Mouse (Mus musculus): ENCODE data around the gene Olfr1264. TPM values are rescaled to one million over a fixed set of nuclear protein-coding genes. Genes with fewer than 3 reads are reported as not detected.

Gene Olfr1264
- not detected for total RNA-seq (2021)
- long read RNA-seq, experiment 1 = 0 reads
- long read RNA-seq, experiment 2 = 0 reads

GRCm38 (mm10) chr2:90025477-90025876, at the start of gene Olfr1264:
TSS of gene Olfr1264 (minus strand) at chr2:90025577.
- intact Hi-C loops (cut with DNase I; ENCODE audit: low total_unique reads) = no loop called here
- no peak for DNase-seq

GRCm38 (mm10) chr2:90070065-90070464, 44.7 kb upstream of the Olfr1264 start:
- DNase-seq = no peak
- intact Hi-C loops (cut with DNase I; ENCODE audit: low total_unique reads) = no loop called here

- no peak for DNase-seq
- intact Hi-C loops (cut with DNase I; ENCODE audit: low total_unique reads) = no loop called here
Measured at GRCm38 (mm10) chr2:90063494-90063893, 38.1 kb upstream of the Olfr1264 start, which contains the start of gene Olfr140. TSS of gene Olfr140 (minus strand) at chr2:90063594.

- intact Hi-C loops (cut with DNase I; ENCODE audit: low total_unique reads) = no loop called here
- no peak for DNase-seq
Measured at GRCm38 (mm10) chr2:90035037-90035436, 9.7 kb upstream of the Olfr1264 start, which contains the start of gene Olfr1265. TSS of gene Olfr1265 (plus strand) at chr2:90035337.

- DNase-seq = no peak
- intact Hi-C loops (cut with DNase I; ENCODE audit: low total_unique reads) = no loop called here
Measured at GRCm38 (mm10) chr2:90011831-90012230, 13.5 kb downstream of the Olfr1264 start, which contains the start of gene Olfr1263. TSS of gene Olfr1263 (plus strand) at chr2:90012131.

GRCm38 (mm10) chr2:89999845-90000244, 25.5 kb downstream of the Olfr1264 start, which contains the start of gene Olfr1262:
TSS of gene Olfr1262 (plus strand) at chr2:90000145.
- intact Hi-C loops (cut with DNase I; ENCODE audit: low total_unique reads) = no loop called here
- DNase-seq = no peak

GRCm38 (mm10) chr2:89990921-89991320, 34.5 kb downstream of the Olfr1264 start, which contains the start of gene Olfr1261:
TSS of gene Olfr1261 (plus strand) at chr2:89991221.
- intact Hi-C loops (cut with DNase I; ENCODE audit: low total_unique reads) = no loop called here
- no peak for DNase-seq

GRCm38 (mm10) chr2:89977709-89978108, 47.7 kb downstream of the Olfr1264 start:
- no peak for DNase-seq
- intact Hi-C loops (cut with DNase I; ENCODE audit: low total_unique reads) = no loop called here

GRCm38 (mm10) chr2:89974184-89974583, 51.2 kb downstream of the Olfr1264 start, which contains the start of gene Olfr1260:
TSS of gene Olfr1260 (plus strand) at chr2:89974340.
- no peak for DNase-seq
- intact Hi-C loops (cut with DNase I; ENCODE audit: low total_unique reads) = no loop called here

Other genes starting within 250 kb of the Olfr1264 start
- not detected for gene Olfr1254, start 232.0 kb downstream of the Olfr1264 start, total RNA-seq (2021)
- gene Olfr1255, start 213.5 kb downstream of the Olfr1264 start, total RNA-seq (2021) = not detected
- gene Olfr1256, start 184.0 kb downstream of the Olfr1264 start, total RNA-seq (2021) = not detected
- not detected for gene Olfr48, start 177.4 kb downstream of the Olfr1264 start, total RNA-seq (2021)
- not detected for gene Olfr1257, start 147.1 kb downstream of the Olfr1264 start, total RNA-seq (2021)
- not detected for gene Olfr1258, start 98.3 kb downstream of the Olfr1264 start, total RNA-seq (2021)
- not detected for gene Olfr1259, start 76.9 kb downstream of the Olfr1264 start, total RNA-seq (2021)
- not detected for gene Olfr1260, start 51.2 kb downstream of the Olfr1264 start, total RNA-seq (2021)
- gene Olfr1261, start 34.4 kb downstream of the Olfr1264 start, total RNA-seq (2021) = not detected
- gene Olfr1262, start 25.4 kb downstream of the Olfr1264 start, total RNA-seq (2021) = not detected
- gene Olfr1263, start 13.4 kb downstream of the Olfr1264 start, total RNA-seq (2021) = not detected
- not detected for gene Olfr1265, start 9.8 kb upstream of the Olfr1264 start, total RNA-seq (2021)
- gene Olfr140, start 38.0 kb upstream of the Olfr1264 start, total RNA-seq (2021) = not detected
- not detected for gene Olfr1269, start 95.8 kb upstream of the Olfr1264 start, total RNA-seq (2021)
- gene Olfr32, start 116.7 kb upstream of the Olfr1264 start, total RNA-seq (2021) = not detected
- not detected for gene Olfr1270, start 127.5 kb upstream of the Olfr1264 start, total RNA-seq (2021)
- not detected for gene Olfr1506, start 198.9 kb upstream of the Olfr1264 start, total RNA-seq (2021)
- not detected for gene Olfr142, start 232.0 kb upstream of the Olfr1264 start, total RNA-seq (2021)
- not detected for gene Olfr1271, start 245.5 kb upstream of the Olfr1264 start, total RNA-seq (2021)

All from gastrocnemius, postnatal 14 days (tissue).